Mouse (Mus musculus): ENCODE data around the gene Tsc2.

DNA sequence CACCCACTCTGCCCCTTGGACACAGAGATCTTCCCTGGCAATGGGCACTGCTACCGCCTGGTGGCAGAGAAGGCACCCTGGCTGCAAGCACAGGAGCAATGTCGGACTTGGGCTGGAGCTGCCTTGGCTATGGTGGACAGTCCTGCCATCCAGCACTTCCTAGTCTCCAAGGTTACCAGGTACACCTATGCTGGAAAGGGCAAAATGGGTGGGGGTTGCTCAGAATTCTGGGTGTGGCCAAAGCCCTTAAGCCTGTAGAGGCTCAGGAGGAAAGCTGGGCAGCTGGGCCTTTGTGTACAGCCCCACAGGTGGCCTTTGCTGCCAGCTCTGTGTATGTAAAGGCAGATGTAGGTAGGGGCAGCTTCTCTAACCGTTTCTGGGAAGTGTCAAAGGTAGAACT lies 66.6 kb downstream of the Tsc2 start:
- TF ChIP-seq POLR2A (IDR thresholded peaks at IDR 0.05; ENCODE audit: insufficient read depth, low read depth, low read length) (no peak), CTCF (IDR thresholded peaks at IDR 0.05) (no peak)
